12 mouse cellular contexts compared by ENCODE assay signal in genomic region chr14:25389314-25389713, GRCm38 (mm10).
DNase-seq lines count a peak whose midpoint lies in the region; ATAC-seq lines count a peak whose summit lies in the region.
"Had no signal": no experiment of that assay in that cellular context is flagged by ENCODE, and none has a peak within 500 bp of the region (broad histone marks: within the 10 kb centered on the region; RNA-seq: fewer than 3 reads in every experiment).

No protein-coding gene starts in this region.

- H3K9me3 ChIP-seq in hindbrain, embryonic 10.5 days, result no peaks in the 10 kb centered on the region
- no peaks in the 10 kb centered on the region for H3K9me3 ChIP-seq in hindbrain, embryonic 13.5 days
- no peaks in the 10 kb centered on the region for H3K9me3 ChIP-seq in midbrain, embryonic 11.5 days (ENCODE audit: control insufficient read depth, low read length)
- no peaks in the 10 kb centered on the region for H3K9me3 ChIP-seq in midbrain, embryonic 14.5 days (ENCODE audit: control insufficient read depth, low read length)
- H3K9me3 ChIP-seq in embryonic facial prominence, embryonic 15.5 days (replicated peaks), result no peaks in the 10 kb centered on the region
- no peaks in the 10 kb centered on the region for H3K9me3 ChIP-seq in stomach, embryonic 15.5 days
- H3K9me3 ChIP-seq: forebrain, embryonic 12.5 days had no signal

- H3K36me3 ChIP-seq in hindbrain, embryonic 10.5 days, result no peaks in the 10 kb centered on the region
- H3K36me3 ChIP-seq in hindbrain, embryonic 13.5 days, result no peaks in the 10 kb centered on the region
- H3K36me3 ChIP-seq in midbrain, embryonic 11.5 days (ENCODE audit: control insufficient read depth, insufficient read depth, low read length), result no peaks in the 10 kb centered on the region
- no peaks in the 10 kb centered on the region for H3K36me3 ChIP-seq in midbrain, embryonic 14.5 days (ENCODE audit: control insufficient read depth, insufficient read depth, low read length)
- H3K36me3 ChIP-seq in embryonic facial prominence, embryonic 15.5 days, result no peaks in the 10 kb centered on the region
- H3K36me3 ChIP-seq in stomach, embryonic 15.5 days, result no peaks in the 10 kb centered on the region
- H3K36me3 ChIP-seq: forebrain, embryonic 12.5 days had no signal

- peak overlapping the region; percentile 73 for H3K27ac ChIP-seq in hindbrain, embryonic 10.5 days
- H3K27ac ChIP-seq in hindbrain, embryonic 13.5 days, result no peak overlapping the region
- H3K27ac ChIP-seq in midbrain, embryonic 11.5 days (ENCODE audit: low read depth, low read length), result no peak overlapping the region
- H3K27ac ChIP-seq in midbrain, embryonic 14.5 days (replicated peaks; ENCODE audit: low read depth, low read length), result no peak overlapping the region
- H3K27ac ChIP-seq in embryonic facial prominence, embryonic 15.5 days (replicated peaks), result no peak overlapping the region
- H3K27ac ChIP-seq in stomach, embryonic 15.5 days, result no peak overlapping the region
- H3K27ac ChIP-seq: forebrain, embryonic 12.5 days had no signal

- no peak overlapping the region for H3K4me2 ChIP-seq in hindbrain, embryonic 13.5 days
- H3K4me2 ChIP-seq in midbrain, embryonic 11.5 days, result no peak overlapping the region
- no peak overlapping the region for H3K4me2 ChIP-seq in midbrain, embryonic 14.5 days (ENCODE audit: low read length)
- H3K4me2 ChIP-seq in embryonic facial prominence, embryonic 15.5 days (replicated peaks), result no peak overlapping the region
- H3K4me2 ChIP-seq in stomach, embryonic 15.5 days, result no peak overlapping the region
- H3K4me2 ChIP-seq: forebrain, embryonic 12.5 days had no signal

- ATAC-seq in hindbrain, embryonic 13.5 days (ENCODE audit: low FRiP score), result no peak
- ATAC-seq in midbrain, embryonic 11.5 days (ENCODE audit: low FRiP score), result peak; percentile 58; the same call in 1 of the 2 replicates
- no peak for ATAC-seq in midbrain, embryonic 14.5 days (ENCODE audit: low FRiP score, low TSS enrichment)
- peak; percentile 64 for ATAC-seq in embryonic facial prominence, embryonic 15.5 days (ENCODE audit: insufficient number of reproducible peaks, low FRiP score, low TSS enrichment, low read depth)
- peak; percentile 63; the same call in 1 of the 2 replicates for ATAC-seq in stomach, embryonic 15.5 days (ENCODE audit: insufficient read depth, low FRiP score, low read depth)
- ATAC-seq: hindbrain, embryonic 16.5 days had no signal

- no peak overlapping the region for H3K9ac ChIP-seq in hindbrain, embryonic 13.5 days
- H3K9ac ChIP-seq in midbrain, embryonic 11.5 days (ENCODE audit: low read length), result no peak overlapping the region
- H3K9ac ChIP-seq in midbrain, embryonic 14.5 days (replicated peaks; ENCODE audit: low read length), result no peak overlapping the region
- no peak overlapping the region for H3K9ac ChIP-seq in embryonic facial prominence, embryonic 15.5 days
- no peak overlapping the region for H3K9ac ChIP-seq in stomach, embryonic 15.5 days
- H3K9ac ChIP-seq: forebrain, embryonic 12.5 days had no signal

- 12% methylated on average over 2 of the region's 2 CpGs for WGBS in hindbrain, embryonic 10.5 days
- 17% methylated on average over 2 of the region's 2 CpGs for WGBS in hindbrain, embryonic 13.5 days
- 7% methylated on average over 2 of the region's 2 CpGs for WGBS in midbrain, embryonic 11.5 days
- WGBS in midbrain, embryonic 14.5 days, result 7% methylated on average over 2 of the region's 2 CpGs
- 8% methylated on average over 2 of the region's 2 CpGs for WGBS in embryonic facial prominence, embryonic 15.5 days
- WGBS in stomach, embryonic 15.5 days, result 7% methylated on average over 2 of the region's 2 CpGs

- H3K4me3 ChIP-seq in hindbrain, embryonic 10.5 days, result no peak overlapping the region
- H3K4me3 ChIP-seq in hindbrain, embryonic 13.5 days, result no peak overlapping the region
- no peak overlapping the region for H3K4me3 ChIP-seq in midbrain, embryonic 11.5 days (ENCODE audit: low read depth, low read length)
- H3K4me3 ChIP-seq in midbrain, embryonic 14.5 days (replicated peaks; ENCODE audit: low read depth, low read length), result no peak overlapping the region
- H3K4me3 ChIP-seq in embryonic facial prominence, embryonic 15.5 days (replicated peaks), result no peak overlapping the region
- no peak overlapping the region for H3K4me3 ChIP-seq in stomach, embryonic 15.5 days (replicated peaks)
- H3K4me3 ChIP-seq: forebrain, embryonic 12.5 days had no signal

- peaks cover 25% of the 10 kb centered on the region for H3K27me3 ChIP-seq in hindbrain, embryonic 10.5 days (ENCODE audit: insufficient read depth, poor library complexity, severe bottlenecking)
- H3K27me3 ChIP-seq in hindbrain, embryonic 13.5 days, result 0 out of 2 replicates have a peak, but pooled peaks cover 6% of the 10 kb centered on the region
- no peaks in the 10 kb centered on the region for H3K27me3 ChIP-seq in midbrain, embryonic 11.5 days (ENCODE audit: control insufficient read depth, insufficient read depth, low read length)
- no peaks in the 10 kb centered on the region for H3K27me3 ChIP-seq in midbrain, embryonic 14.5 days (ENCODE audit: control insufficient read depth, insufficient read depth, low read length)
- H3K27me3 ChIP-seq in embryonic facial prominence, embryonic 15.5 days, result no peaks in the 10 kb centered on the region
- no peaks in the 10 kb centered on the region for H3K27me3 ChIP-seq in stomach, embryonic 15.5 days (replicated peaks)
- H3K27me3 ChIP-seq: forebrain, embryonic 12.5 days had no signal

- H3K4me1 ChIP-seq in hindbrain, embryonic 10.5 days (replicated peaks), result peaks cover 29% of the 10 kb centered on the region
- peaks cover 9% of the 10 kb centered on the region; the same call in 1 of the 2 replicates for H3K4me1 ChIP-seq in hindbrain, embryonic 13.5 days (replicated peaks)
- peaks cover 4% of the 10 kb centered on the region; the same call in 1 of the 2 replicates for H3K4me1 ChIP-seq in midbrain, embryonic 11.5 days (ENCODE audit: control insufficient read depth, insufficient read depth, low read length)
- peaks cover 3% of the 10 kb centered on the region; the same call in 1 of the 2 replicates for H3K4me1 ChIP-seq in midbrain, embryonic 14.5 days (ENCODE audit: control insufficient read depth, insufficient read depth, low read length)
- H3K4me1 ChIP-seq in embryonic facial prominence, embryonic 15.5 days, result peaks cover 8% of the 10 kb centered on the region; the same call in 1 of the 2 replicates
- peaks cover 6% of the 10 kb centered on the region; the same call in 1 of the 2 replicates for H3K4me1 ChIP-seq in stomach, embryonic 15.5 days

- peak; percentile 25 for DNase-seq in hindbrain, embryonic 10.5 days (ENCODE audit: low spot score)
- no peak for DNase-seq in midbrain, embryonic 11.5 days (ENCODE audit: low spot score, missing footprints)
- DNase-seq in midbrain, embryonic 14.5 days, result no peak
- DNase-seq in frontal cortex, postnatal 14 days (ENCODE audit: low spot score in 2 of 2), result no peak
- no peak for DNase-seq in cerebellum, postnatal 10 days
- DNase-seq: cerebellum, postnatal 14 days; heart, adult 11 months had no signal

Comparison
In these comparisons a context has a peak if more than half of its experiments do, and no peak if none do; other contexts are left out.
1. ATAC-seq: peak in midbrain, embryonic 11.5 days (single experiment), embryonic facial prominence, embryonic 15.5 days (single experiment) and stomach, embryonic 15.5 days (single experiment); none in hindbrain, embryonic 13.5 days (single experiment) and midbrain, embryonic 14.5 days (single experiment).